Mouse (Mus musculus) limb, embryonic 13.5 days (tissue): Measurements from ENCODE around the gene Med6. TPM values are rescaled to one million over a fixed set of nuclear protein-coding genes. Genes with fewer than 3 reads are reported as not detected.
A peak's percentile ranks its signal among the peaks of the same experiment; 100 is the strongest.

ENCODE experiments used
- ATAC-seq: fragments of 200-750 bp; cut with Nextera tagmentation; 2 replicates; pipeline ENCODE4 v1.8.0; 2017; ENCODE audit warnings: low read depth, moderate number of reproducible peaks, moderate TSS enrichment; ENCODE audit not compliant: low FRiP score
- H3K27ac ChIP-seq: fragments of 300-500 bp; sonication (generic); 2 replicates; pipeline ENCODE4 v1.5.1; 2015; ENCODE audit warnings: inconsistent platforms, mild to moderate bottlenecking, moderate library complexity
- H3K27me3 ChIP-seq: fragments of 300-500 bp; sonication (generic); 2 replicates; pipeline ENCODE4 v1.6.1; 2015; ENCODE audit warnings: mild to moderate bottlenecking, inconsistent platforms
- H3K36me3 ChIP-seq: fragments of 300-500 bp; sonication (generic); 2 replicates; pipeline ENCODE4 v1.6.1; 2015; ENCODE audit warnings: inconsistent platforms, mild to moderate bottlenecking, moderate library complexity
- H3K4me1 ChIP-seq: fragments of 300-500 bp; sonication (generic); 2 replicates; pipeline ENCODE4 v1.6.1; 2015; ENCODE audit warnings: inconsistent platforms
- H3K4me2 ChIP-seq: fragments of 300-500 bp; sonication (generic); replicated peaks from 2 replicates; pipeline ENCODE4 v1.6.1; 2015; ENCODE audit warnings: inconsistent platforms, mild to moderate bottlenecking, moderate library complexity
- H3K4me3 ChIP-seq: fragments of 300-500 bp; sonication (generic); 2 replicates; pipeline ENCODE4 v1.5.1; 2015; ENCODE audit warnings: moderate library complexity, mild to moderate bottlenecking, inconsistent platforms
- H3K9ac ChIP-seq: fragments of 300-500 bp; sonication (generic); 2 replicates; pipeline ENCODE4 v1.6.1; 2015; ENCODE audit warnings: mild to moderate bottlenecking, inconsistent platforms
- H3K9me3 ChIP-seq: fragments of 300-500 bp; sonication (generic); 2 replicates; pipeline ENCODE4 v1.6.1; 2016; ENCODE audit warnings: inconsistent platforms
- WGBS: fragments of 180-500 bp; shearing (Covaris S2); methylation state at CpG from one replicate; pipeline ENCODE4 v1.1.7; 2015; 5-methylcytosine and 5-hydroxymethylcytosine counted together
- polyA plus RNA-seq: library from polyadenylated mRNA; unstranded; fragments of >200 nt; fragmentation: Nextera tagmentation; extraction: Ambion mirVana; gene quantifications from 2 replicates; pipeline ENCODE4 v1.2.1, GENCODE M21; 2015

Gene Med6
- 85.8 and 87.6 TPM in 2 replicates for polyA plus RNA-seq

GRCm38 (mm10) chr12:81594902-81595671 lies at the start of gene Med6:
Med6 (minus strand) TSS chr12:81595008.
- Histone ChIP-seq H3K4me2 (peak within 1 kb of the TSS; percentile 79), H3K4me3 (peak within 1 kb of the TSS; percentile 76), H3K9me3 (no peaks in the 10 kb centered on the region), H3K9ac (peak within 1 kb of the TSS; percentile 75), H3K27me3 (peaks cover 1% of the 10 kb centered on the region; the same call in 1 of the 2 replicates), H3K4me1 (peaks cover 7% of the 10 kb centered on the region), H3K27ac (peak within 1 kb of the TSS; percentile 15; the same call in 1 of the 2 replicates), H3K36me3 (peaks cover 9% of the 10 kb centered on the region)
- ATAC-seq = peak; percentile 98
- WGBS = 3% methylated on average over 35 of the region's 36 CpGs

- ATAC-seq = no peak
- 75% methylated on average over 11 of the region's 11 CpGs for WGBS
- Histone ChIP-seq H3K4me2 (no peak overlapping the region), H3K4me3 (no peak overlapping the region), H3K36me3 (no peaks in the 10 kb centered on the region), H3K27ac (no peak overlapping the region), H3K27me3 (0 out of 2 replicates have a peak, but pooled peaks cover 1% of the 10 kb centered on the region), H3K4me1 (no peaks in the 10 kb centered on the region), H3K9ac (no peak overlapping the region), H3K9me3 (no peaks in the 10 kb centered on the region)
Observed at GRCm38 (mm10) chr12:81642361-81643082, 47.7 kb upstream of the Med6 start.

GRCm38 (mm10) chr12:81640656-81641055 lies 45.8 kb upstream of the Med6 start:
- Histone ChIP-seq H3K4me2 (no peak overlapping the region), H3K9ac (no peak overlapping the region), H3K4me1 (no peaks in the 10 kb centered on the region), H3K9me3 (no peaks in the 10 kb centered on the region), H3K36me3 (no peaks in the 10 kb centered on the region), H3K27me3 (no peaks in the 10 kb centered on the region), H3K27ac (no peak overlapping the region), H3K4me3 (no peak overlapping the region)
- 68% methylated on average over 5 of the region's 5 CpGs for WGBS
- ATAC-seq = no peak

- ATAC-seq = no peak
- Histone ChIP-seq H3K4me3 (no peak overlapping the region), H3K9ac (no peak overlapping the region), H3K9me3 (no peaks in the 10 kb centered on the region; the same call in 1 of the 2 replicates), H3K4me2 (no peak overlapping the region), H3K27ac (no peak overlapping the region), H3K4me1 (peaks cover 12% of the 10 kb centered on the region), H3K27me3 (peaks cover 61% of the 10 kb centered on the region), H3K36me3 (no peaks in the 10 kb centered on the region)
- 84% methylated on average over 2 of the region's 2 CpGs for WGBS
Observed at GRCm38 (mm10) chr12:81633246-81633645, 38.4 kb upstream of the Med6 start.

- peak overlapping the region; percentile 97 for H3K4me2 ChIP-seq
- WGBS = 3% methylated on average over 31 of the region's 31 CpGs
- peaks cover 75% of the 10 kb centered on the region for H3K27me3 ChIP-seq
- no peak overlapping the region for H3K27ac ChIP-seq
- peak overlapping the region; percentile 63 for H3K9ac ChIP-seq
- H3K9me3 ChIP-seq = no peaks in the 10 kb centered on the region; the same call in 1 of the 2 replicates
- no peak for ATAC-seq
- no peaks in the 10 kb centered on the region for H3K36me3 ChIP-seq
- peaks cover 12% of the 10 kb centered on the region for H3K4me1 ChIP-seq
- peak overlapping the region; percentile 57 for H3K4me3 ChIP-seq
Observed at GRCm38 (mm10) chr12:81631661-81632401, 37.0 kb upstream of the Med6 start.

- peaks cover 12% of the 10 kb centered on the region for H3K4me1 ChIP-seq
- H3K27ac ChIP-seq = no peak within 1 kb of the TSS
- peaks cover 83% of the 10 kb centered on the region for H3K27me3 ChIP-seq
- peak within 1 kb of the TSS; percentile 63 for H3K9ac ChIP-seq
- H3K36me3 ChIP-seq = no peaks in the 10 kb centered on the region
- H3K4me2 ChIP-seq = peak within 1 kb of the TSS; percentile 97
- peak within 1 kb of the TSS; percentile 57 for H3K4me3 ChIP-seq
- whole genome bisulfite sequencing = 0% methylated on average over 72 of the region's 82 CpGs
- peak; percentile 54 for ATAC-seq
- no peaks in the 10 kb centered on the region; the same call in 1 of the 2 replicates for H3K9me3 ChIP-seq
Observed at GRCm38 (mm10) chr12:81630915-81631660, 36.3 kb upstream of the Med6 start, which contains the start of gene Ttc9. Ttc9 (plus strand) TSS chr12:81631249.

- WGBS = 1% methylated on average over 16 of the region's 16 CpGs
- Histone ChIP-seq H3K27ac (no peak overlapping the region), H3K9me3 (no peaks in the 10 kb centered on the region; the same call in 1 of the 2 replicates), H3K36me3 (no peaks in the 10 kb centered on the region), H3K27me3 (peaks cover 89% of the 10 kb centered on the region), H3K9ac (peak overlapping the region; percentile 63; the same call in 1 of the 2 replicates), H3K4me3 (peak overlapping the region; percentile 57), H3K4me2 (peak overlapping the region; percentile 97), H3K4me1 (peaks cover 12% of the 10 kb centered on the region)
- ATAC-seq = no peak; the same call in 1 of the 2 replicates
Observed at GRCm38 (mm10) chr12:81630520-81630914, 35.7 kb upstream of the Med6 start.

GRCm38 (mm10) chr12:81628091-81628490 lies 33.3 kb upstream of the Med6 start:
- no peak overlapping the region for H3K4me3 ChIP-seq
- no peaks in the 10 kb centered on the region for H3K9me3 ChIP-seq
- no peak overlapping the region for H3K9ac ChIP-seq
- H3K4me2 ChIP-seq = no peak overlapping the region
- H3K4me1 ChIP-seq = peaks cover 12% of the 10 kb centered on the region
- no peak for ATAC-seq
- H3K36me3 ChIP-seq = no peaks in the 10 kb centered on the region
- H3K27me3 ChIP-seq = peaks cover 94% of the 10 kb centered on the region
- WGBS = 85% methylated on average over 4 of the region's 4 CpGs
- H3K27ac ChIP-seq = no peak overlapping the region

GRCm38 (mm10) chr12:81627426-81627825 lies 32.6 kb upstream of the Med6 start:
- ATAC-seq = no peak
- no peaks in the 10 kb centered on the region for H3K36me3 ChIP-seq
- H3K4me1 ChIP-seq = peaks cover 12% of the 10 kb centered on the region
- H3K9ac ChIP-seq = no peak overlapping the region
- H3K4me3 ChIP-seq = no peak overlapping the region
- peaks cover 88% of the 10 kb centered on the region for H3K27me3 ChIP-seq
- H3K27ac ChIP-seq = no peak overlapping the region
- H3K4me2 ChIP-seq = no peak overlapping the region
- no peaks in the 10 kb centered on the region for H3K9me3 ChIP-seq
- 71% methylated on average over 6 of the region's 6 CpGs for WGBS

- Histone ChIP-seq H3K27ac (no peak overlapping the region), H3K36me3 (no peaks in the 10 kb centered on the region), H3K27me3 (peaks cover 77% of the 10 kb centered on the region), H3K4me1 (peaks cover 6% of the 10 kb centered on the region), H3K9ac (no peak overlapping the region), H3K4me3 (no peak overlapping the region), H3K4me2 (no peak overlapping the region), H3K9me3 (no peaks in the 10 kb centered on the region)
- WGBS = 74% methylated on average over 12 of the region's 12 CpGs
- no peak for ATAC-seq
Observed at GRCm38 (mm10) chr12:81626226-81626861, 31.5 kb upstream of the Med6 start.

GRCm38 (mm10) chr12:81623377-81623776 lies 28.6 kb upstream of the Med6 start:
- 72% methylated on average over 4 of the region's 4 CpGs for WGBS

More at GRCm38 (mm10) chr12:81623377-81623776, 28.6 kb upstream of the Med6 start:
- no peak for ATAC-seq
- H3K4me3 ChIP-seq = no peak overlapping the region
- H3K27ac ChIP-seq = no peak overlapping the region
- H3K36me3 ChIP-seq = no peaks in the 10 kb centered on the region
- no peaks in the 10 kb centered on the region for H3K4me1 ChIP-seq
- H3K9me3 ChIP-seq = no peaks in the 10 kb centered on the region
- no peak overlapping the region for H3K4me2 ChIP-seq
- no peak overlapping the region for H3K9ac ChIP-seq
- peaks cover 47% of the 10 kb centered on the region for H3K27me3 ChIP-seq
